Mouse (Mus musculus): ENCODE data around the gene Pawr. TPM values are rescaled to one million over a fixed set of nuclear protein-coding genes. Genes with fewer than 3 reads are reported as not detected.
A peak's percentile ranks its signal among the peaks of the same experiment; 100 is the strongest.

Gene Pawr
- 2.2 and 2.8 TPM in 2 replicates for polyA plus RNA-seq (2015; fragmentation: Nextera tagmentation; extraction: Ambion mirVana)

DNA sequence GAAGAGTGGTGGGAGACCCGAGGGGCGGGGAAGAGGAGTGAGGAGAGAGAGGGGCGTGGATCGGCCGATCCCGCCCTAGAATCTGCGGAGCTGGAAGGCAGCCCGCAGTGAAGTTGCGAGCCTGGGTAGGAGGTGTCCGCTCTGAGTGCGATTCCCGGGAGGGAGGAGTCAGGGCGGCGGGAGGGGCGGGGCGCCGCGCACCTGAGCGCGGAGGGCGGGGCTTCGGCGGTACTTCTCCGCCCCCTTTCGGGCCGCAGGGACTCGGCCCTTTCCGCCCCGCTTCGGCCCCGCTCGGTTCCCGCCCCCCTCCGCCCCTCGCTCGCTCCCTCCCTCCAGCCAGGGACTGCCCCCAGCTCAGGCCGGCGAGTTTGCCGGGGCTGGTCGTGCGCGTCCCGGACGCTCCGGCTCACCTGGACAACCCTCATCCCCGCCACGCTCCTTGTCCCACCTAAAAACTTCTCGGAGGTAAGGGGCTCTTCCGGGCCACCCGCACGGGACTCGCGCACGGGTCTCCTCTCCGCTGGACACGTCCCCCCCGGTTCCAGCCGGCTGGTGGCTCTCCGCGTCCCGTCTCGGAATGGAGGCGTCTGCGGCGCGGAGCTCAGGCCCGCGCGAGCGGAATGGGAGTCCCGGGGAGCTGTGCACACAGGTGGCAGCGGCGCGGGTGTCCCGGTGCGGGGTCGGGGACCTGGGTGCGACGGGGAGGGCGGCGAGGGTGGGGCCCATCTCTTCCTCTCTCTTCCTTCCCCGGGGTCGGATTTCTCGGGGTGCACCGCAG, at the start of gene Pawr:
Gene Pawr (plus strand): TSS at position 338 of the 778 bp plus-strand sequence.
- Histone ChIP-seq H3K27ac (no peak within 1 kb of the TSS), H3K4me3 (peak within 1 kb of the TSS; percentile 77), H3K4me1 (peaks cover 7% of the 10 kb centered on the region; the same call in 1 of the 2 replicates), H3K9me3 (no peaks in the 10 kb centered on the region), H3K27me3 (peaks cover 24% of the 10 kb centered on the region), H3K4me2 (replicated peaks) (peak within 1 kb of the TSS; percentile 94), H3K9ac (peak within 1 kb of the TSS; percentile 78), H3K36me3 (no peaks in the 10 kb centered on the region)
- WGBS = under 1% methylated on average over 70 of the region's 85 CpGs
- peak; percentile 91 for ATAC-seq (ENCODE audit: low FRiP score, low read depth)

DNA sequence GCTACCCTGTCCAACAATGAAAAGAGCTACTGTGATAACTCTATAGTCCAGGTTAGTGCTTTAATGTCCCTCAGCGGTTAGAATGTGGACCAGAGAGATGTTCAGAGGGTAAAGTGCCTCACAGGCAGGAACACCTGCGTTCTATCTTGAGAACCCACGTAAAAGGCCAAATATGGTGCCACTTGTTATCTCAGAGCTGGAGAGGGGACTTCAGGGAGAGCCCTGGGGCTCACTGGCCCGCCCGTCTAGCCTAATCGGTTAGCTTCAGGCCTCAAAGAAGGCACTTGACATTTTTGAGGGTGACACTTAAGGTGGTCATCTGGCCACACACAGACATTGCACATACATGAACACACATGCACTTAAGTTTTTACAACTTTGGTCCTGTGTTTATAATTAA, 49.6 kb upstream of the Pawr start:
- no peak for ATAC-seq (ENCODE audit: low FRiP score, low read depth)
- H3K27me3 ChIP-seq = no peaks in the 10 kb centered on the region
- H3K36me3 ChIP-seq = peaks cover 20% of the 10 kb centered on the region
- H3K4me3 ChIP-seq = no peak overlapping the region
- no peaks in the 10 kb centered on the region for H3K9me3 ChIP-seq
- no peaks in the 10 kb centered on the region for H3K4me1 ChIP-seq
- no peak overlapping the region for H3K4me2 ChIP-seq (replicated peaks)
- H3K27ac ChIP-seq = no peak overlapping the region
- H3K9ac ChIP-seq = no peak overlapping the region
- 93% methylated on average over 6 of the region's 6 CpGs for WGBS

GRCm38 (mm10) chr10:108283418-108283817, 48.5 kb upstream of the Pawr start:
- Histone ChIP-seq H3K27me3 (no peaks in the 10 kb centered on the region), H3K4me1 (no peaks in the 10 kb centered on the region), H3K36me3 (peaks cover 13% of the 10 kb centered on the region), H3K4me3 (no peak overlapping the region), H3K27ac (no peak overlapping the region), H3K4me2 (replicated peaks) (no peak overlapping the region), H3K9ac (no peak overlapping the region), H3K9me3 (no peaks in the 10 kb centered on the region)
- WGBS = 87% methylated on average over 2 of the region's 2 CpGs
- ATAC-seq (ENCODE audit: low FRiP score, low read depth) = no peak

GRCm38 (mm10) chr10:108283837-108284236, 48.1 kb upstream of the Pawr start:
- WGBS = 90% methylated on average over 4 of the region's 4 CpGs

GRCm38 (mm10) chr10:108284445-108284844, 47.5 kb upstream of the Pawr start:
- Histone ChIP-seq H3K9me3 (no peaks in the 10 kb centered on the region), H3K4me3 (no peak overlapping the region), H3K27ac (no peak overlapping the region), H3K9ac (no peak overlapping the region), H3K27me3 (no peaks in the 10 kb centered on the region), H3K36me3 (peaks cover 13% of the 10 kb centered on the region), H3K4me2 (replicated peaks) (no peak overlapping the region), H3K4me1 (no peaks in the 10 kb centered on the region)
- no peak for ATAC-seq (ENCODE audit: low FRiP score, low read depth)
- WGBS = 82% methylated on average over 4 of the region's 4 CpGs

More at GRCm38 (mm10) chr10:108283837-108284236, 48.1 kb upstream of the Pawr start:
- H3K4me2 ChIP-seq (replicated peaks) = no peak overlapping the region
- H3K9ac ChIP-seq = no peak overlapping the region
- H3K4me1 ChIP-seq = no peaks in the 10 kb centered on the region
- no peak for ATAC-seq (ENCODE audit: low FRiP score, low read depth)
- H3K27me3 ChIP-seq = no peaks in the 10 kb centered on the region
- H3K4me3 ChIP-seq = no peak overlapping the region
- H3K36me3 ChIP-seq = peaks cover 13% of the 10 kb centered on the region
- no peak overlapping the region for H3K27ac ChIP-seq
- H3K9me3 ChIP-seq = no peaks in the 10 kb centered on the region

DNA sequence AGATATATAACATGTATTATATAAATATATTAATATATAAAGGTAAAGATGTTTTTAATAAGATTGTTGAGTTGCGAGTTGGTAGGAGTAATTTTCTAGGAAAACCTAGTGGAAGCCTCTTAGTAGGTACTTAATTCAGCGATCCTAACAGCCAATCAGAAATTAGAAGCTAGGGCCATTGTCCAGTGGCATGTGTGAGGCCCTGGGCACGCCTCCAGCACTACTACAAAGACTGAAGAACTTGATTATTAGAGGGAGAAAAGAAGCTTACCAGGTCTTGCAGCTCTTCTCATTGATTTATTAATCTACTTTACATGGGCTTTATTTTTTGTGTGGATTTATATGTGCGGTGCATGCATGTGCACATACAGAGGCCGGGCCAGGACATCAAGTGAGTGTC, 46.9 kb upstream of the Pawr start:
- H3K4me1 ChIP-seq = no peaks in the 10 kb centered on the region
- peaks cover 9% of the 10 kb centered on the region for H3K36me3 ChIP-seq
- no peak overlapping the region for H3K27ac ChIP-seq
- H3K4me3 ChIP-seq = no peak overlapping the region
- no peaks in the 10 kb centered on the region for H3K27me3 ChIP-seq
- WGBS = 92% methylated on average over 5 of the region's 5 CpGs
- no peak overlapping the region for H3K9ac ChIP-seq
- no peak for ATAC-seq (ENCODE audit: low FRiP score, low read depth)
- H3K9me3 ChIP-seq = no peaks in the 10 kb centered on the region
- no peak overlapping the region for H3K4me2 ChIP-seq (replicated peaks)

GRCm38 (mm10) chr10:108286658-108287437, 45.1 kb upstream of the Pawr start:
- Histone ChIP-seq H3K9me3 (no peaks in the 10 kb centered on the region), H3K4me3 (no peak overlapping the region), H3K27me3 (no peaks in the 10 kb centered on the region), H3K4me2 (replicated peaks) (no peak overlapping the region), H3K36me3 (no peaks in the 10 kb centered on the region), H3K9ac (no peak overlapping the region), H3K4me1 (no peaks in the 10 kb centered on the region), H3K27ac (no peak overlapping the region)
- no peak for ATAC-seq (ENCODE audit: low FRiP score, low read depth)
- 80% methylated on average over 11 of the region's 11 CpGs for WGBS

GRCm38 (mm10) chr10:108287438-108287801, 44.5 kb upstream of the Pawr start:
- Histone ChIP-seq H3K4me2 (replicated peaks) (no peak overlapping the region), H3K27ac (no peak overlapping the region), H3K27me3 (no peaks in the 10 kb centered on the region), H3K9me3 (no peaks in the 10 kb centered on the region), H3K36me3 (no peaks in the 10 kb centered on the region), H3K4me3 (no peak overlapping the region), H3K9ac (no peak overlapping the region), H3K4me1 (no peaks in the 10 kb centered on the region)
- no peak for ATAC-seq (ENCODE audit: low FRiP score, low read depth)
- 88% methylated on average over 4 of the region's 4 CpGs for WGBS

DNA sequence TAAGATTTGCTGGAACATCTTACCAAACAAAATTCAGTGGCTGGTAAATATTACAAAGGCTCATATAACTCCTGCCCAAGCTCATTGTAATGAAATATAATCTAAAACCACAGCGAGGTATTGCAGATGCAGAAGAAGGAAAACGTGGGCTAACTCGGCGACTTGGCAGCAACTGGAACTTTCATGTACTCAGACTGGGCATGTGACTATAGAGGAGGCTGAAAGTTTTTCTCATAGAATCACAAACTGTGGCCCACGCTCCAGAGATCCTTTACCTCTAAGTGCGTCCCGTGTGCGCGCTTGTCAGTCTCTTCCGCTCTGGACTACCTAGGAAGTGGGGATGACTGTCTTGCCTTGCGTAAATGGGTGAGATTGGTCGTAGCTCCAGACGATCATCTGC, 41.9 kb upstream of the Pawr start:
- Histone ChIP-seq H3K9me3 (no peaks in the 10 kb centered on the region), H3K4me1 (no peaks in the 10 kb centered on the region), H3K27me3 (no peaks in the 10 kb centered on the region), H3K27ac (no peak overlapping the region), H3K4me2 (replicated peaks) (no peak overlapping the region), H3K36me3 (no peaks in the 10 kb centered on the region), H3K4me3 (no peak overlapping the region), H3K9ac (no peak overlapping the region)
- no peak for ATAC-seq (ENCODE audit: low FRiP score, low read depth)
- 91% methylated on average over 13 of the region's 13 CpGs for WGBS

DNA sequence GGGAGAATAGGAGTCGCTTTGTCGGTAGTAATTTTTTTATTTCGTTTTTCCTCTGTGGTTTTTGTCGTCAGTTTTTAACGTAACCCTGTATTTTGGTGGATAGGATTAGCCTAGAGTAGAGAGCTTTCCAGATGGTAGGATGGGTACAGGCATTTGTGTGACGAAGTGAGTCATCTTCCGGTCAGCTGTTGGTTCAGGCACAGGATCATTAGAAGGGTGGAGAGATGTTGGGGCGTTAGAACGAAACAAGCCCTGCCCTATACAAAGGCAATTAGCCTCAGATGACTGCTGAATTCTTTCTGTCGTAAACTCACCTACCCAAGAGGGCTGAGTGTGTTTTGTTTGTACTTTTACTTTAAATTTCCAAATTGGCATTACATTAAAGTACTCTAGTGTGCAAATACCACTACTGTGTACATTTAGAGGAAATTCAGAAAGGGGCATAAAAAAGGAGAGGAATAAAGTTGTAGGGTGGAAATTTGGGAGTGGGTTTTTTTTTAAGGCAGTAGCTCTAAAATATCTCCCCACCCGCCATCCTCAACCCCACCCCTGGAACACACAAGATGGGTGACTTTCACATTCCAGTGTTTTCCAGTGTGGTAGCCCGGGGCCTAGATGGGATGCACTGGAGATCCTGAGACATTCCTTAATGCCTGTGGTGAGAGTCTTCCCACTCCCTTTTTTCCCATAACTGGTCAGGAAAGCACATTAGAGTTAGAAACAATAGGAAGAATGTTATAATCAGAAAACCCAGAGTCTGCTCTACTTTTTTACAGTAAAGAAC, 40.0 kb upstream of the Pawr start:
- Histone ChIP-seq H3K9me3 (no peaks in the 10 kb centered on the region), H3K4me2 (replicated peaks) (no peak overlapping the region), H3K27me3 (no peaks in the 10 kb centered on the region), H3K27ac (no peak overlapping the region), H3K4me3 (no peak overlapping the region), H3K9ac (no peak overlapping the region), H3K36me3 (no peaks in the 10 kb centered on the region), H3K4me1 (no peaks in the 10 kb centered on the region)
- WGBS = 75% methylated on average over 12 of the region's 12 CpGs
- ATAC-seq (ENCODE audit: low FRiP score, low read depth) = no peak

GRCm38 (mm10) chr10:108292651-108293050, 39.3 kb upstream of the Pawr start:
- 79% methylated on average over 4 of the region's 4 CpGs for WGBS
- Histone ChIP-seq H3K27me3 (no peaks in the 10 kb centered on the region), H3K4me1 (no peaks in the 10 kb centered on the region), H3K36me3 (no peaks in the 10 kb centered on the region), H3K9ac (no peak overlapping the region), H3K27ac (no peak overlapping the region), H3K9me3 (no peaks in the 10 kb centered on the region), H3K4me3 (no peak overlapping the region), H3K4me2 (replicated peaks) (no peak overlapping the region)
- ATAC-seq (ENCODE audit: low FRiP score, low read depth) = no peak

DNA sequence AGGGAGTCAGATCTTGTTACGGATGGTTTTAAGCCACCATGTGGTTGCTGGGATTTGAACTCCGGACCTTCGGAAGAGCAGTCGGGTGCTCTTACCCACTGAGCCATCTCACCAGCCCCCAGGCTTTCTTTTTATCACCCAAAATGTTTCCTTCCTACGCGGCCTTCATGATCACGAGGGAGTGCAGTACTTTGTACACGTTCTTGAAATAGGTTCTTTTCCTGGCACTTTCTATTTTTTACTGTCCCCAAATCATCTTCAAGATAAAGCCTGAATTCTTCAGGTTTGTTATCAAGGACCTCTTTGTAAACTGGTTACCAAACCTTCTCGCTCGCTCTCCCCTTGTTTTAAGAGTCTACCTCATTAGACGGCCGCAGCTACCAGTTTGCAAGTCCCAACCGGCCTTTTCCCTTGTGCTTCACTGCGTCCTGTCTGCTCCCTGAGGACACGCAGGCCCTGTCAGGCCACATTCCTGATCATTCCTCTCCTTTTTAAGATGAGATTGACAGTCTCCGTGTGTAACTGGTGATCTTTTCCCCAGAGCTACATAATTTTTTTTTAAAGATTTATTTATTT, 38.2 kb upstream of the Pawr start:
- H3K4me3 ChIP-seq = no peak overlapping the region
- no peak overlapping the region for H3K9ac ChIP-seq
- H3K4me2 ChIP-seq (replicated peaks) = no peak overlapping the region
- no peaks in the 10 kb centered on the region for H3K4me1 ChIP-seq
- 81% methylated on average over 16 of the region's 16 CpGs for WGBS
- H3K36me3 ChIP-seq = no peaks in the 10 kb centered on the region
- no peaks in the 10 kb centered on the region for H3K27me3 ChIP-seq
- H3K27ac ChIP-seq = no peak overlapping the region
- no peak for ATAC-seq (ENCODE audit: low FRiP score, low read depth)
- H3K9me3 ChIP-seq = no peaks in the 10 kb centered on the region

All from limb, embryonic 13.5 days (tissue).